Mouse (Mus musculus) gastrocnemius, adult 18-20 months (tissue): ENCODE data around the gene Cyp26b1. TPM values are rescaled to one million over a fixed set of nuclear protein-coding genes. Genes with fewer than 3 reads are reported as not detected.

ENCODE experiments used
- DNase-seq: peaks from one replicate; pipeline ENCODE4 v3.0.0; 2021; ENCODE audit warnings: low spot score
- total RNA-seq, 2 experiments: library from RNA; stranded (reverse); gene quantifications; 2 replicates each; pipeline ENCODE4 v1.2.3; 2021

Cyp26b1 gene
- total RNA-seq, 2 experiments from 2014 or later = 1.1 to 2.1 TPM

DNA sequence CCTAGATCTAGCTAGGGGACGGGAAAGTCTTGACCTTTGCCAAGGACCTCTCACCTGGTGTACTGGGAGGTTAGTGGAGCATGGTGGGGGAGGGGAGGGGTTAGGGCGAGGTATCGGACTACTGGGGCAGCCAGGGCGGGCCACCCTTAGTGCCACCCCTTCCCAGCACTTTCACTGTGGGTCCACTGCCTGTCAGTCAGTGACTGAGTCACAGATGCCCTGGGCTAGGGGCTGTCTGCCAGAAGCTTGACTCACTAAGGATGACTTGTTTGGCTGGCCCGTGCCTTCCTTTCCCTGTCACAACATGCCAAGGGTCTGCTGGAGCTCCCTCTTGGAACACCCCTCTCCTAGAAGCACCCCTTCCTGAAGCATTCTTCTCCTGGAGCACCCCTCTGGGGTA is 28.5 kb downstream of the Cyp26b1 start:
- no peak for DNase-seq

- no peak for DNase-seq
Measured at GRCm38 (mm10) chr6:84562948-84563347, 30.8 kb downstream of the Cyp26b1 start.

DNA sequence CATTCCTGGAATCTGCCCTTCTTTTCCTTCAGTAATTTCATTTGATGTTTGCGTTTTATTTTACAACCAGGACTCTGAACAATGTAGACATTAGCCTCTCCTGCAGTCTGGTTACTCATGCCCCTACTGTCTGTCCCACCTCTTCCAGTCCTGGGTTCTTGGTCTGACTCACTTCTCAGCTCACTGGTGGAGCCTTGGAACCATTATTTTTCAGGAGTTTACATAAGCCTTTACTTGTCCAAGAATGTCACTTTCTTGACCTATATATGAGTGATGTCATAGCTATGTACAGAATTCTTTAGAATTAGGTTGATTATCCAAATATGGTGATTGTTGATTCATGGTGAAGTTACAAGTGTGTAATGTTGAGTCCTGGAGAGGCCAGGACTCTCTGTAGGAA is 32.5 kb downstream of the Cyp26b1 start:
- no peak for DNase-seq

GRCm38 (mm10) chr6:84549852-84550437 is 43.8 kb downstream of the Cyp26b1 start:
- DNase-seq = no peak

GRCm38 (mm10) chr6:84545428-84545827 is 48.3 kb downstream of the Cyp26b1 start:
- DNase-seq = no peak

GRCm38 (mm10) chr6:84544359-84544758 is 49.3 kb downstream of the Cyp26b1 start:
- DNase-seq = no peak

- no peak for DNase-seq
Measured at GRCm38 (mm10) chr6:84543516-84543915, 50.2 kb downstream of the Cyp26b1 start.

- DNase-seq = no peak
Measured at GRCm38 (mm10) chr6:84539924-84540323, 53.8 kb downstream of the Cyp26b1 start.

DNA sequence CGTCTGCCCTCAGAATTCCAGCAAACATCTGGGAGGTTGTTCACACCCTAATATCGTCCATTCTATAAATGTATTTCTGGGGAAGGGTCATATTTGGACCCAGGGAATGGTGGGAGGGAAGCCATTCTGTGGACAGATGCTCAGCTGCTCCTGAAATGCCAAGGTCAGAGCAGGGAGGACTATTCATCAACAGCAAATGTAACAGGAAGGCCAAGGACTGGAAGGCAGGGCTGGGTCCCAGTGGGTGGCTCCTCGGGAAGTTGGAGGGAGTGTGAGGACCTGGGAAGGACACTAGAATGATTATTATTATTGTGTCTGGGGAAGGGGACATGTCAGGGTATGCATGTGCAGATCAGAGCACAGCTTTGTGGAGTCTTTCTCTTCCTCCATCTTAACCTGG is 55.0 kb downstream of the Cyp26b1 start:
- DNase-seq = no peak

GRCm38 (mm10) chr6:84537611-84538197 is 56.0 kb downstream of the Cyp26b1 start:
- no peak for DNase-seq

DNA sequence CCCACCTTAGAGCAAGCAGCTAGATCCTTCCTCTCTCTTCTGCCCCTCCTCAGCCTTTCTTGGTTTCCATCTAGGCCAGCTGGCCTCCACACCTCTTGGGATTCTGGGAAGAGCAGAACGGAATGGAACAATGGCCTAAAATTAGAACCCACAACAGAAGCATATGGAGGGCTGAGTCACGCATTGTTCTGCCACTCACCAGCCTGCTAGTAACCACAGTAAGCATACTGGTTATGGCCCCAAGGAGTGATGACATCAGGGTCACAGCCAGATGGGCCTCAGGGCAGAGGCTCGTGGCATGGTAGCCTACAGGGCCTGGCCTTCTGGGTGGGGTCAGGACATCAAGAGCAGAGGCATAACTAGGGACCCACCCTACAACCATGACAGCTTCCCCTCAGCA is 58.8 kb downstream of the Cyp26b1 start:
- no peak for DNase-seq

DNA sequence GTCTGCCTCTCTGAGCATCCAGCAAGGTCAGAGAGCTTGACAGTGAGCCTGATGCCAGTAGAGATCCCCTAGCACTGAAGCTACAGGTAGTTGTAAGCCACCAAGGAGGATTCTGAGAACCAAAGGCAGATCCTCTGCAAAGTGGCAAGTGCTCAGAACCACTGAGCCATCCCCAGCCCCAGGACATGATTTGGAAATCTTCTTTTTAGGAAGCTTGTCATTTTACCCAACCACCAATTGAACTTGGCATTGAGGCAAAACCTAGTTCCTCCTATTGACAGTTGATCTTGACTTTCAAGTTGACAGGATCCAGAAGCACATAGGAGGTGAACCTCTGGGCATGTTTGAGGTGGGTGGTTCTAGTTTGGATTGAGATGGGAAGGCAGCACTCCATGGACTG is 63.8 kb downstream of the Cyp26b1 start:
- no peak for DNase-seq

DNA sequence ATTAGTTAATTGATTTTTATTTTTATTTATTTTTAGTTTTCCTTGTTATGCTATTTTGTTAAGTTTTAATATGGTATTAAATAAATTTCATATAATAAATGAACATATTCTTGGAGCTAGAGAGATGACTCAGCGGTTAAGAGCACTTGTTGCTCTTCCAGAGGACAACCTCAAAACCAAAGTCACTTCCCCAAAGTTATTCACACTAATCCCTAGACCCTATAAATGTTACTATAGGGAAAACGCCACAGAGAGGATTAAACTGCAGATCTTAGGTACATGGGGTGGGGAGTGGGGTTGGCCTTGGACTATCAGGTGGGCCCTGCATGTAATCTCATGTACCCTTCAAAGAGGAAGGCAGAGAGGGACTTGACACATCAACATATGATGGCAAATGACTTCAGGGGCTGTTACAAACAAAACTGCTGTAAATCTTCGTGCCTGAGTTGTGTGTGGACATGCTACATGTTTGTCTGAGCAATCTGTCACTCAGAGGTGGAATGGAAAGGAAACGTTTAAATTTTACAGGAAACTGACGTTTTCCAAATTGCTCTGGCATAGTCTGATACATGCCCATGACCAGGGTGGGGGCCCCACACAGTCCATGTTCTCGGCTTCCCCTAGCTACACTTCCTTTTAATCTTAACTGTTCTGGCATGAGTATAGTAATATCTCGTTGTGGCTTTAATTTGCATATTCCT is 68.7 kb downstream of the Cyp26b1 start:
- no peak for DNase-seq
